Mouse (Mus musculus) midbrain, embryonic 14.5 days (tissue): ENCODE measurements around the gene Gstp2. TPM values are rescaled to one million over a fixed set of nuclear protein-coding genes. Genes with fewer than 3 reads are reported as not detected.
"Not testable (repeated sequence)": the region's sequence is repeated elsewhere in the genome, so short reads cannot be mapped to it uniquely, and the experiment has no call there.

ENCODE experiments used
- ATAC-seq: fragments of 200-750 bp; cut with Nextera tagmentation; 2 replicates; pipeline ENCODE4 v1.8.0; 2017; ENCODE audit warnings: moderate number of reproducible peaks, moderate library complexity; ENCODE audit not compliant: low FRiP score, low TSS enrichment
- DNase-seq: peaks from one replicate; pipeline ENCODE4 v3.0.0-alpha.2; 2015
- H3K27ac ChIP-seq: fragments of 300-500 bp; sonication (generic); replicated peaks from 2 replicates; pipeline ENCODE4 v1.5.1; 2014; ENCODE audit warnings: mild to moderate bottlenecking, low read depth, low read length, moderate library complexity
- H3K27me3 ChIP-seq: fragments of 300-500 bp; sonication (generic); 2 replicates; pipeline ENCODE4 v1.6.1; 2014; ENCODE audit warnings: low read length, control low read depth, mixed read lengths; ENCODE audit not compliant: control insufficient read depth, insufficient read depth
- H3K36me3 ChIP-seq: fragments of 300-500 bp; sonication (generic); 2 replicates; pipeline ENCODE4 v1.6.1; 2014; ENCODE audit warnings: low read length, control low read depth; ENCODE audit not compliant: control insufficient read depth, insufficient read depth
- H3K4me1 ChIP-seq: fragments of 300-500 bp; sonication (generic); 2 replicates; pipeline ENCODE4 v1.6.1; 2014; ENCODE audit warnings: mild to moderate bottlenecking, antibody characterized with exemption, low read length, control low read depth; ENCODE audit not compliant: control insufficient read depth, insufficient read depth
- H3K4me2 ChIP-seq: fragments of 300-500 bp; sonication (generic); 2 replicates; pipeline ENCODE4 v1.6.1; 2014; ENCODE audit warnings: mild to moderate bottlenecking, low read length, moderate library complexity
- H3K4me3 ChIP-seq: fragments of 300-500 bp; sonication (generic); replicated peaks from 2 replicates; pipeline ENCODE4 v1.5.1; 2014; ENCODE audit warnings: low read depth, low read length
- H3K9ac ChIP-seq: fragments of 300-500 bp; sonication (generic); replicated peaks from 2 replicates; pipeline ENCODE4 v1.6.1; 2014; ENCODE audit warnings: mild to moderate bottlenecking, low read length, moderate library complexity
- H3K9me3 ChIP-seq: fragments of 300-500 bp; sonication (generic); 2 replicates; pipeline ENCODE4 v1.6.1; 2016; ENCODE audit warnings: low read length, control low read depth, mixed read lengths; ENCODE audit not compliant: control insufficient read depth
- WGBS: fragments of 180-500 bp; shearing (Covaris S2); extraction: QIAGEN DNeasy Blood & Tissue Kit; methylation state at CpG from one replicate; pipeline ENCODE4 v1.1.7; 2014; 5-methylcytosine and 5-hydroxymethylcytosine counted together
- polyA plus RNA-seq: library from polyadenylated mRNA; unstranded; fragments of >200 nt; fragmentation: Nextera tagmentation; extraction: Ambion mirVana; gene quantifications from 2 replicates; pipeline ENCODE4 v1.2.1, GENCODE M21; 2014

Gene Gstp2
- polyA plus RNA-seq, 1 experiment from 2014 or later: 1.9 TPM

DNA sequence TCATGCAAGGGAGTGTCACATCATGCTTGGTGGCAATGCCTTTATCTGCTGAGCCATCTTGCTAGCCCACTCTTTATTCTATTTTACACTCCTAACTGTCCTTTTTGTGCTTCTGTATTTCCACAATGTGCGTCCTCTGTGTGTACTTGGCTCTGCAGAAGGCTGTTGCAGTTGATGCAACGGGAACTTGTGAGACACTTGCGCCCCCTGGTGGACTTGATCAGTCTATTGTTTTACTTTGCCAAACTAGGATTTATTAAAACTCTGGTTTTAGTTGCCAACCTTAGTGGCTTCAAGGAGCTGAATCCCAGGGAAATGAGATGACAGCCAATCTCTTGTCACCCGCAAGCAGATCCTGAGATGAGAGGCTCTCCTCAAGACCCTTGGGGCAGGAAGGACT, 2.0 kb upstream of the Gstp2 start:
- 15% methylated on average over 4 of the region's 4 CpGs for WGBS
- H3K4me2 ChIP-seq: no peak overlapping the region
- no peaks in the 10 kb centered on the region for H3K9me3 ChIP-seq
- H3K27ac ChIP-seq: no peak overlapping the region
- ATAC-seq: no peak
- no peak overlapping the region for H3K9ac ChIP-seq
- H3K4me1 ChIP-seq: no peaks in the 10 kb centered on the region
- no peaks in the 10 kb centered on the region for H3K27me3 ChIP-seq
- no peak overlapping the region for H3K4me3 ChIP-seq
- H3K36me3 ChIP-seq: no peaks in the 10 kb centered on the region
- DNase-seq: peak; percentile 89

DNA sequence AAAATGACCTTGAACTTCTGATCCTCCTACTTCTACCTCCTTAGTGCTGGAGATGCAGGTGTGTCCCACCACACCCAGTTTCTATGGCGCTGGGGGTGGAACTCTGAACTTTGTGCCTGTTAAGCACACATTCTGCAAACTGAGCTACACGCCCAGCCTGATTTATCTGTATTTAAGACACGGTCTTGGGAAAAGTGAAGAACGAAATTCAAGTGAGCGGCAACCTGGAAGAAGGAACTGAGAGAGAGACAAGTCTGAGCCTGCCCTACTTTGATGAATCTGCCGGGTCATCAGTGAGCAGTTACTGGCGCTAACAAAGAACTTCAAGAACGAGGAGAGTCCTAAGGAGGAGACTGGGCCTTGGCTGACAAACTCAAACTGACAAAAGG, 1.0 kb upstream of the Gstp2 start:
- Histone ChIP-seq H3K4me1 (no peaks in the 10 kb centered on the region), H3K27ac (no peak overlapping the region), H3K4me2 (no peak overlapping the region), H3K36me3 (no peaks in the 10 kb centered on the region), H3K4me3 (no peak overlapping the region), H3K9me3 (no peaks in the 10 kb centered on the region), H3K9ac (no peak overlapping the region), H3K27me3 (no peaks in the 10 kb centered on the region)
- DNase-seq: no peak
- 81% methylated on average over 8 of the region's 8 CpGs for WGBS
- ATAC-seq: no peak

GRCm38 (mm10) chr19:4044109-4044508, 1.7 kb downstream of the Gstp2 start:
- H3K9ac ChIP-seq, ATAC-seq, DNase-seq, H3K27ac ChIP-seq, H3K9me3 ChIP-seq, H3K4me1 ChIP-seq, H3K4me2 ChIP-seq, H3K27me3 ChIP-seq, H3K4me3 ChIP-seq, H3K36me3 ChIP-seq: not testable (repeated sequence)
- WGBS: 89% methylated on average over 5 of the region's 5 CpGs

- Histone ChIP-seq H3K4me2 (no peak overlapping the region), H3K4me3 (no peak overlapping the region), H3K9me3 (no peaks in the 10 kb centered on the region), H3K27ac (no peak overlapping the region), H3K4me1 (no peaks in the 10 kb centered on the region), H3K9ac (no peak overlapping the region), H3K36me3 (no peaks in the 10 kb centered on the region), H3K27me3 (no peaks in the 10 kb centered on the region)
- ATAC-seq: no peak
- 79% methylated on average over 14 of the region's 14 CpGs for WGBS
- DNase-seq: no peak
Observed at GRCm38 (mm10) chr19:4042124-4042523, 3.7 kb downstream of the Gstp2 start.

GRCm38 (mm10) chr19:4041500-4041899, 4.3 kb downstream of the Gstp2 start:
- not testable (repeated sequence) for DNase-seq, H3K4me1 ChIP-seq, H3K36me3 ChIP-seq, H3K27ac ChIP-seq, H3K4me3 ChIP-seq, H3K4me2 ChIP-seq, H3K9me3 ChIP-seq, ATAC-seq, H3K9ac ChIP-seq, H3K27me3 ChIP-seq
- WGBS: 82% methylated on average over 3 of the region's 4 CpGs

DNA sequence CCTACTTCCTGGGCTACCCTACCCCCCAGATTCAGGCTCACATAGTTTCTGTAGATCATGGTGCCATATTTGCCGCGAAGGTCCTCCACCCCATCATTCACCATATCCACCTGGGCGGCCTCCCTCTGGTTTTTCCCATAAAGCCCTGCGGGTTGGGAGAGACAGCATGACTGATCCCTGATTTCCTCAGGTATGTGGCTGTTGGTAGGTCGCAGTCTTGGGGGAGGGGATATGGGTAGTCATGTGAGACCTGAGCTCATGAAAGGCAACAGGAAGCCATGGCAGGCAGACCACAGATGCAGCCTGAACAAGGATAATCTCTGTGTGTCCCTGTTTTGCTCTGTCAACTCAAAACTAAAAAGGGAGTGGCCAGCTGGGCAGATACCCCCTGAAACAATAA, 4.9 kb downstream of the Gstp2 start:
- not testable (repeated sequence) for ATAC-seq, H3K4me3 ChIP-seq
- 90% methylated on average over 5 of the region's 5 CpGs for WGBS

GRCm38 (mm10) chr19:4037788-4038232, 8.0 kb downstream of the Gstp2 start, which contains the start of gene Gstp1:
Gstp1 (minus strand) TSS chr19:4037985.
- peak within 1 kb of the TSS; percentile 75 for H3K9ac ChIP-seq
- peak within 1 kb of the TSS; percentile 59 for H3K4me3 ChIP-seq
- H3K27ac ChIP-seq: peak within 1 kb of the TSS; percentile 57
- 0 out of 2 replicates have a peak, but pooled peaks cover 4% of the 10 kb centered on the region for H3K4me1 ChIP-seq
- no peaks in the 10 kb centered on the region for H3K27me3 ChIP-seq
- no peaks in the 10 kb centered on the region for H3K36me3 ChIP-seq
- no peaks in the 10 kb centered on the region for H3K9me3 ChIP-seq
- DNase-seq (peak; percentile 89), ATAC-seq (peak; percentile 68; the same call in 1 of the 2 replicates)
- WGBS: under 1% methylated on average over 26 of the region's 26 CpGs
- peak within 1 kb of the TSS; percentile 78 for H3K4me2 ChIP-seq

More for the DNA sequence above, 4.9 kb downstream of the Gstp2 start:
- DNase-seq, H3K27me3 ChIP-seq, H3K9me3 ChIP-seq, H3K27ac ChIP-seq, H3K4me1 ChIP-seq, H3K9ac ChIP-seq, H3K4me2 ChIP-seq, H3K36me3 ChIP-seq: not testable (repeated sequence)

DNA sequence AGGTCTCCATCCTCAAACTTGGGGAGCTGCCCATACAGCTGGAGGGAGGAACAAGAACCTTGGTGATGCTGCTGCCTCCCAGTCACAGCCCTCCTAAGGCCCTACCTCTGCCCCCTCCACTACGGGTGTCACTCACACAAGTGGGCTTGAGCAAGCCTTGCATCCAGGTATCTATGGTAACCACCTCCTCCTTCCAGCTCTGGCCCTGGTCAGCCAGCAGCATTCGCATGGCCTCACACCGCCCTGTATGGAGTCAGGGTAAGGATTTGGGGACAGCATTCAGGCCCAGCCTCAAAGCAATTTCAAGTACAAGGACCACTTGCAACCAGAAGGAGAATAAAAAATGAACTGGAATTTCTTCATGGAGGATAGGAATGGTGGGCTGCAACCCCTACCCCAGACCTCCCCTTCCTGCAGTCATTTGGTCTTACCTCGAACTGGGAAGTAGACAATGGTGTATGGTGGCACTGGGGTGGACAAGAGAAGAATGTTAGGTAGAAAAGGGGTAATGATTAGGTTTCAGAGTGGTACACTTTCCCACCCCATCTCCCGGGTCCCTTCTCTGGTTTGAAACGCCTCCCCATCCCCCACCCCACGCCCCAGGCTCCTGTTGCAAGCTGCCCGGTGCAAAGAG, 8.6 kb downstream of the Gstp2 start:
- Histone ChIP-seq H3K9ac (peak overlapping the region; percentile 75), H3K27ac (peak overlapping the region; percentile 57), H3K4me2 (peak overlapping the region; percentile 78), H3K4me3 (peak overlapping the region; percentile 59)
- not testable (repeated sequence) for ATAC-seq, H3K27me3 ChIP-seq, DNase-seq, H3K9me3 ChIP-seq, H3K4me1 ChIP-seq, H3K36me3 ChIP-seq
- WGBS: 16% methylated on average over 7 of the region's 8 CpGs
